Mouse (Mus musculus) G1E (cell line): ENCODE data around the gene Enah.

Source experiments
- CTCF ChIP-seq: IDR thresholded peaks from 2 replicates; pipeline ENCODE4 v1.5.1; 2012; ENCODE audit warnings: low read depth, low read length, inconsistent platforms, mixed read lengths
- GATA1 ChIP-seq: IDR thresholded peaks from 2 replicates; pipeline ENCODE4 v1.6.1; 2012; ENCODE audit warnings: borderline replicate concordance, low read length, inconsistent platforms, mixed read lengths
- GATA2 ChIP-seq: IDR thresholded peaks from 2 replicates; pipeline ENCODE4 v1.6.1; 2012; ENCODE audit warnings: low read depth, low read length, inconsistent platforms, borderline replicate concordance
- POLR2AphosphoS5 ChIP-seq: IDR thresholded peaks from 2 replicates; pipeline ENCODE4 v1.6.1; 2012; ENCODE audit warnings: low read depth, low read length, inconsistent platforms; ENCODE audit not compliant: insufficient replicate concordance
- TAL1 ChIP-seq: conservative IDR thresholded peaks from 2 replicates; pipeline ENCODE4 v1.6.1; 2012; ENCODE audit warnings: low read depth, low read length, inconsistent platforms, mixed read lengths

GRCm38 (mm10) chr1:181854829-181855228 lies 165.0 kb downstream of the Enah start:
- TF ChIP-seq GATA1: no peak
- TF ChIP-seq CTCF: no peak
- no peak for TF ChIP-seq POLR2AphosphoS5
- TF ChIP-seq TAL1: no peak
- TF ChIP-seq GATA2: no peak
